Mouse (Mus musculus): ENCODE measurements around the gene Slc9a3r1. TPM values are rescaled to one million over a fixed set of nuclear protein-coding genes. Genes with fewer than 3 reads are reported as not detected.

Slc9a3r1 gene
- total RNA-seq, 4 experiments from 2014 or later, result 7.3 to 8.5 (median 8.5) TPM

DNA sequence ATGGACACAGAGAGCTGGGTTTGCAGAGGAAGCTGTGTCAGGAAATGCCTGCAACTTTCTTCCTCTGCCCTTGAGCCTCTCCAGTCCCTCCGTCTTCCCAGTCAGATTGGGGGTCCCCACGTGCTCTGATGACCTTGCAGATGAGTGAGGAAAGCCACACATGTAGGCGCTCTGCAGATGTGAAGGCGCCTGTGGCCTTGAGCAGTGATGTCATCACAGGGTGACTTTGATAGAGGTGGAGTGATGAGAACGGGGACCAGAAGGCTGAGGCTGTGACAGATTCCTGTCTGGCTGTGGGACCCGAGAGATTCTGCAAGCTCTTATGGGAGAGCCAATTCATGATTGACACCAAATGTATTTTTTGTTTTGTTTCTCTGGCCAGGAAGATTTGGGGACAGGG lies 60.7 kb downstream of the Slc9a3r1 start:
- DNase-seq (ENCODE audit: low spot score), result no peak

GRCm38 (mm10) chr11:115224889-115225288 lies 61.7 kb downstream of the Slc9a3r1 start:
- DNase-seq (ENCODE audit: low spot score), result no peak

- DNase-seq (ENCODE audit: low spot score), result no peak
These were observed 62.2 kb downstream of the Slc9a3r1 start for GRCm38 (mm10) chr11:115225301-115225700.

DNA sequence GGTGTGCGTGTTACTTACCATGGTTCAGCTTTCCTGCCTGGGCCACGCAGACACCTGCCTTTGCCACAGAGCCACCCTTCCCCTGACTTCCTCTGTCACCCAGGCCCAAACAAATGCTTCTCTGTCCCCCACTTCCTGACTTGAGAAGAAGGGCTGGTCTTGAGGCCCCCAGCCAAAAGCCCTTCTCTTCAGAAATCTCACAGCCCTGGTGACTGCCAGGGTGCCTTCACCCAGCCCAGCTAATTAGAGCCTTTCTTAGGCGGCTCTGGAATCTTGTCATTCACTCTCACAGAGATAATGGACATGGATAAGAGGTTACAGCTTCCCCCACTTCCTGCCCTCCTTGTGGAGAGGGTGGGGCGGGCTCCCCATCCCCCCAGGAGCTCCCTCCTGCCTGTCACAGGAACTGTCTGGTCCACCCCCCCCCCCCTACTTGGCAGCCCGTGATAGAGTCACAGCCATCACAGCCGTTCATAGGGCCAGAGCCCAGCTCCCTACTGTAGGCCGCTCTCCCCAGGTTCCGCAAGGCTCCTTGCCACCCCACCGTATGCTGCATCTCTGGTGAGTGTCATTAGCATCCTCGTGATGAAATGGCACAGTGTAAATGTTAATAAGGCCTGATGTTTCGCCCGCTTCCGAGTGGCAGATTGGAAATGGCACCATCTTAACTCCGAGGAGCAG lies 63.8 kb downstream of the Slc9a3r1 start:
- no peak for DNase-seq (ENCODE audit: low spot score)

DNA sequence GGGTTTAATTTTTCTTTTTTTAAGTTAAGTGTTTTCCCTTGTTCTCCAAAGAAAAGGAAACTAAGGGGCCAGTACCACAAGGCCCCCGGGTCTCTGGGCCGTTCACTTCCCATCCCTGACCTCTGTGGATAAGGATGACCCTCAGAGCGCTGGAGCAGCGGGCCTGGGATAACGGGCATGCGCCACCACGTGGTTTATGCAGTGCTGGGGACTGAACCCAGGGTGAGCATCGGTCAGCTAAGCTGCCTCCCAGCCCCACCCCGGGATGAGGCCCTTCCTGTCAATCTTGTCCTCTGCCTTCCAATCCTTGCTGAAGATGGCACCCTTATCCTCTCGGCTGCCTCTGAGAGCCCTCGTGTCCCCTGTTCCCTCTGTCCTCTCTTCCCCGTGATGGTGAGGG lies 64.5 kb downstream of the Slc9a3r1 start:
- no peak for DNase-seq (ENCODE audit: low spot score)

DNA sequence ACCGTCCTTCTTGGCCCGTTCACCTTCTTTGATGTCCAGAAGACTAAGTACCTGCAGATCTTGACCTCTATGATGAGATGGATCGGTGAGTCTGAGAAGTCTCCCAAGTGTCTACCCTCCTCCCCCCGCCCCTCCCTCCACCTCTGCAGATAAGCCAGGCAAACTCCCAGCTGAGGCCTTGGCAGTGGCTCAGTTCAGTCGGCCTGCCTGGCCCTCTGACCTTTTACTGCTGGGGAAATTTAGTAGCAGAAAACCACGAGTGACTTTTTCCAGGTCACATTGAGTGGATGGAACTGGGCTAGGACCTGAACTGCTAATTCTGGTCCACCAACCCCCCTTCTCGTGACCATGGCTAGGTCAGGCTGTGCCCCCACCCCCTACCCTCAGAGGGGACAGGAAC lies 65.3 kb downstream of the Slc9a3r1 start:
- DNase-seq (ENCODE audit: low spot score), result no peak

GRCm38 (mm10) chr11:115229021-115229930 lies 66.1 kb downstream of the Slc9a3r1 start:
- peak; percentile 29 for DNase-seq (ENCODE audit: low spot score)

Other genes with a start within 250 kb of the Slc9a3r1 start
- gene Cd300lb, start 229.0 kb upstream of the Slc9a3r1 start, total RNA-seq (2022), result 1 to 10 TPM in 2 of 4 experiments, under 1 TPM in 2; 0.38 to 1.2 (median 0.73) TPM
- not detected for gene Cd300c, start 194.2 kb upstream of the Slc9a3r1 start, total RNA-seq (2022)
- 1 to 10 TPM; 1.2 to 2.0 (median 1.5) TPM for gene Cd300ld, start 173.4 kb upstream of the Slc9a3r1 start, total RNA-seq (2022)
- 1 to 10 TPM; 1.1 to 1.6 (median 1.3) TPM for gene Cd300c2, start 161.5 kb upstream of the Slc9a3r1 start, total RNA-seq (2022)
- gene Cd300ld2, start 147.1 kb upstream of the Slc9a3r1 start, total RNA-seq (2022), result not detected
- gene Cd300ld4, start 136.3 kb upstream of the Slc9a3r1 start, total RNA-seq (2022), result 1 to 10 TPM in 1 of 4 experiments, not detected in 3; 1.8 TPM
- 1 to 10 TPM; 1.6 to 5.8 (median 2.9) TPM for gene Cd300ld5, start 125.6 kb upstream of the Slc9a3r1 start, total RNA-seq (2022)
- 1 to 10 TPM; 4.6 to 9.1 (median 7.4) TPM for gene Cd300ld3, start 114.9 kb upstream of the Slc9a3r1 start, total RNA-seq (2022)
- gene Cd300e, start 101.2 kb upstream of the Slc9a3r1 start, total RNA-seq (2022), result under 1 TPM; 0.25 to 0.40 (median 0.32) TPM
- 1 to 10 TPM in 1 of 4 experiments, under 1 TPM in 3; 0.34 to 1.0 (median 0.63) TPM for gene Rab37, start 71.9 kb upstream of the Slc9a3r1 start, total RNA-seq (2022)
- gene Cd300lf, start 29.3 kb upstream of the Slc9a3r1 start, total RNA-seq (2022), result under 1 TPM in 3 of 4 experiments, not detected in 1; 0.13 to 0.89 (median 0.22) TPM
- 10 to 100 TPM in 1 of 4 experiments, 1 to 10 TPM in 3; 8.7 to 10.9 (median 9.1) TPM for gene Tmem104, start 24.1 kb downstream of the Slc9a3r1 start, total RNA-seq (2022)
- 10 to 100 TPM; 25.0 to 34.9 (median 25.9) TPM for gene Nat9, start 24.5 kb downstream of the Slc9a3r1 start, total RNA-seq (2022)
- gene Grin2c, start 103.9 kb downstream of the Slc9a3r1 start, total RNA-seq (2022), result under 1 TPM; 0.09 to 0.65 (median 0.23) TPM
- 1 to 10 TPM; 9.1 to 10.0 (median 9.6) TPM for gene Fdxr, start 113.7 kb downstream of the Slc9a3r1 start, total RNA-seq (2022)
- gene Fads6, start 134.3 kb downstream of the Slc9a3r1 start, total RNA-seq (2022), result 1 to 10 TPM; 2.0 to 3.5 (median 2.3) TPM
- gene Otop2, start 143.8 kb downstream of the Slc9a3r1 start, total RNA-seq (2022), result not detected
- under 1 TPM; 0.09 to 0.28 (median 0.25) TPM for gene Ush1g, start 158.7 kb downstream of the Slc9a3r1 start, total RNA-seq (2022)
- not detected for gene Otop3, start 171.4 kb downstream of the Slc9a3r1 start, total RNA-seq (2022)
- gene Hid1, start 204.4 kb downstream of the Slc9a3r1 start, total RNA-seq (2022), result 1 to 10 TPM; 3.4 to 4.3 (median 4.1) TPM
- gene Cdr2l, start 218.6 kb downstream of the Slc9a3r1 start, total RNA-seq (2022), result 1 to 10 TPM; 4.1 to 5.3 (median 4.8) TPM
- 100 to 1,000 TPM; 139 to 160 (median 146) TPM for gene Mrpl58, start 240.4 kb downstream of the Slc9a3r1 start, total RNA-seq (2022)

Data from heart, adult 8-10 months (tissue).